Mouse (Mus musculus): ENCODE measurements around the gene Fam136a. TPM values are rescaled to one million over a fixed set of nuclear protein-coding genes. Genes with fewer than 3 reads are reported as not detected.

Gene Fam136a
- 43.7 TPM for polyA plus RNA-seq (2014; fragmentation: Illumina TruSeq; extraction: RNeasy Lipid Tissue Mini Kit (QIAGEN cat#74804); ENCODE audit: low read depth, low replicate concordance)

DNA sequence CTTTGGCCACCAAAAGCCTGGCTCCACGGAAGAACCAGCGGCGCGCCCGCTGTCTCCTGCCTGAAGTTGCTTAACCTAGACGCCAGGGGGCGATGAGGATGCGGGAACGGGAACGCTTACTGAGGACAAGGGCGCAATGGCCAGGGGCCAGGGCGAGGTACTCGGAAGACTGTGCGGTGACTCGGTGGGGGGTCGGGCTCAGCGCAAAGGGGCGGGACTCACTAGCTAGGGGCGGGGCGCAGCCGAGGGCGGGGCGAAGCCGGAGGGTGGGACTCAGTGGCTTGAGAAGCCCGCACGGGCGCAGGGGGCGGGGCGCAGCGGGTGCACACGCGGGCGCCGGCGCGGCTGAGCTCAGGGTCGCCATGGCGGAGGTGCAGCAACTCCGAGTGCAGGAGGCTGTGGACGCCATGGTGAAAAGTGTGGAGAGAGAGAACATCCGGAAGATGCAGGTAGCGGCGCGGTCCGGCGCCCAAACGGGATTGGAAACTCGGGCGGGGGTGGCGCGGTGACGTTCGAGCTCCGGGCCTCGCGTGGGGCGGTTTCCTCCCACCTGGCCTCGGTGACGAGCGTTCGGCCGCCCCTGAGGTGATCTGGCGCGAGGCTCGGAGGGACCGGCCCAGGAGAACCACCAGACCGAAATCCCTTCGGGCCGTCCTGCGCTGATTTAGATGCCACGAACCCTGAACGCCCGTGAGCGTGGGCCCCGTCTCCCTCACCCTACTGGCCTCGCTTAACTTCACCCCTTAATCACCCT, at the start of gene Fam136a:
TSS of gene Fam136a (plus strand) at position 276 of the 754 bp plus-strand sequence.

GRCm38 (mm10) chr6:86370764-86371339, 5.4 kb downstream of the Fam136a start, which contains the start of gene Snrpg:
TSS of gene Snrpg (plus strand) at chr6:86371304.

DNA sequence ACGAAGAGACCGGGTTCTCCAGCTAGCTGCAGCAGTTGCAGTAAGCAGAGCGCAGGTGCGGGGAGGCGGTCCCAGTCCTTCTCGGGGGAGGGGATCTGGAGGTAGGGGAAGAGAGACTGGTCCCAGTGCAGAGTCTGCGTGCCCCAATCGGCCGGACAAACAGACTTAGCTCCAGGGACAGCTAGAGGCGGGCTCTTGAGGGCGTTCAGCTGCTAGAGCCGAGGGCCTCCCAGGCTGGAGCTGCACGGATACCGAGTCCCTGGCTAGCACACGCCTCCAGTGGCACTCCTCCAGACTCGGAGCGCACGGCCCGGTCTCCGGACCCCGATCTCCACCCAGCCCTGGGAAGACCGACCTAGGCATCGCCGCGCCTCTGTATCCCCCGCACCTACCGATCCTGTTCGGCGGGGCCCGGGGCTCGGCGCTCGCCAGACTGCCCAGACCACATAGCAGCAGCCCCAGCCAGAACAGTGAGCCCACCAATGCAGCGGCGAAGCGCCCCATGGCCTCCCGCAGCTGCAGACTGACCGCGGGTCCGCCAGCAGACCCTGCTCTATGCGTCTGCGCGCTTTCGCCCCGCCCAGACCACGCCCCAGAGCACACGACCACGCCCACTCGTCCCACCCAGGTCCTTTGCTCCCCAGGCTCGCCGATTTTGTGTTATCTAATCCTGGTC, 31.3 kb downstream of the Fam136a start, which contains the start of gene Pcyox1:
TSS of gene Pcyox1 (minus strand) at position 574 of the 676 bp plus-strand sequence.

GRCm38 (mm10) chr6:86404100-86404861, 38.8 kb downstream of the Fam136a start, which contains the start of gene Tia1:
TSS of gene Tia1 (plus strand) at chr6:86404219.

Other genes with a start within 250 kb of the Fam136a start
- gene Tgfa, start 170.4 kb upstream of the Fam136a start, polyA plus RNA-seq (2014; fragmentation: Illumina TruSeq; extraction: RNeasy Lipid Tissue Mini Kit (QIAGEN cat#74804); ENCODE audit: low read depth, low replicate concordance) = 1.7 TPM
- 29.8 TPM for gene Snrpg, start 5.7 kb downstream of the Fam136a start, polyA plus RNA-seq (2014; fragmentation: Illumina TruSeq; extraction: RNeasy Lipid Tissue Mini Kit (QIAGEN cat#74804); ENCODE audit: low read depth, low replicate concordance)
- gene Pcyox1, start 31.5 kb downstream of the Fam136a start, polyA plus RNA-seq (2014; fragmentation: Illumina TruSeq; extraction: RNeasy Lipid Tissue Mini Kit (QIAGEN cat#74804); ENCODE audit: low read depth, low replicate concordance) = 9.9 TPM
- gene Tia1, start 38.6 kb downstream of the Fam136a start, polyA plus RNA-seq (2014; fragmentation: Illumina TruSeq; extraction: RNeasy Lipid Tissue Mini Kit (QIAGEN cat#74804); ENCODE audit: low read depth, low replicate concordance) = 40.7 TPM
- not detected for gene Gm44790, start 61.0 kb downstream of the Fam136a start, polyA plus RNA-seq (2014; fragmentation: Illumina TruSeq; extraction: RNeasy Lipid Tissue Mini Kit (QIAGEN cat#74804); ENCODE audit: low read depth, low replicate concordance)
- 64.8 TPM for gene C87436, start 72.7 kb downstream of the Fam136a start, polyA plus RNA-seq (2014; fragmentation: Illumina TruSeq; extraction: RNeasy Lipid Tissue Mini Kit (QIAGEN cat#74804); ENCODE audit: low read depth, low replicate concordance)
- gene Pcbp1, start 160.7 kb downstream of the Fam136a start, polyA plus RNA-seq (2014; fragmentation: Illumina TruSeq; extraction: RNeasy Lipid Tissue Mini Kit (QIAGEN cat#74804); ENCODE audit: low read depth, low replicate concordance) = 43.3 TPM

Data from testis, adult 10 weeks (tissue).